Mouse (Mus musculus) E14TG2a.4 (cell line): Measurements from ENCODE around the gene Scnn1b.

Source experiments
- H3K27me3 ChIP-seq: 2 replicates; pipeline ENCODE4 v1.6.1; 2014; ENCODE audit warnings: low read length, control low read depth; ENCODE audit not compliant: insufficient read depth
- H3K36me3 ChIP-seq: 2 replicates; pipeline ENCODE4 v1.6.1; 2014; ENCODE audit warnings: low read length, control low read depth; ENCODE audit not compliant: insufficient read depth
- H3K4me1 ChIP-seq: replicated peaks from 2 replicates; pipeline ENCODE4 v1.6.1; 2014; ENCODE audit warnings: low read depth, low read length, control low read depth
- H3K4me3 ChIP-seq: replicated peaks from 2 replicates; pipeline ENCODE4 v1.5.1; 2014; ENCODE audit warnings: mild to moderate bottlenecking, low read length
- H3K9me3 ChIP-seq: 2 replicates; pipeline ENCODE4 v1.6.1; 2014; ENCODE audit warnings: low read length, control low read depth
- CTCF ChIP-seq: conservative IDR thresholded peaks from 2 replicates; pipeline ENCODE4 v1.5.1; 2014; ENCODE audit warnings: low read length
- NANOG ChIP-seq: IDR thresholded peaks from 2 replicates; pipeline ENCODE4 v1.6.1; 2014; ENCODE audit warnings: borderline replicate concordance, low read length, mixed read lengths
- POU5F1 ChIP-seq: IDR thresholded peaks from 2 replicates; pipeline ENCODE4 v1.6.1; 2014; ENCODE audit warnings: low read length, borderline replicate concordance

Gene Scnn1b

GRCm38 (mm10) chr7:121848537-121849168 lies 16.2 kb upstream of the Scnn1b start:
- TF ChIP-seq CTCF (no peak), NANOG (no peak), POU5F1 (no peak)
- peaks cover 12% of the 10 kb centered on the region for H3K9me3 ChIP-seq
- H3K27me3 ChIP-seq, result no peaks in the 10 kb centered on the region
- H3K4me3 ChIP-seq, result no peak overlapping the region
- H3K36me3 ChIP-seq, result no peaks in the 10 kb centered on the region
- H3K4me1 ChIP-seq, result no peaks in the 10 kb centered on the region

GRCm38 (mm10) chr7:121857177-121857884 lies 7.5 kb upstream of the Scnn1b start:
- no peak for TF ChIP-seq NANOG
- TF ChIP-seq CTCF, result no peak
- TF ChIP-seq POU5F1, result no peak
- H3K27me3 ChIP-seq, result no peaks in the 10 kb centered on the region
- no peak overlapping the region for H3K4me3 ChIP-seq
- H3K9me3 ChIP-seq, result peaks cover 17% of the 10 kb centered on the region
- no peaks in the 10 kb centered on the region for H3K36me3 ChIP-seq
- H3K4me1 ChIP-seq, result no peaks in the 10 kb centered on the region

- Histone ChIP-seq H3K9me3 (peaks cover 17% of the 10 kb centered on the region), H3K27me3 (peaks cover 7% of the 10 kb centered on the region), H3K4me3 (no peak overlapping the region), H3K36me3 (no peaks in the 10 kb centered on the region), H3K4me1 (no peaks in the 10 kb centered on the region)
- no peak for TF ChIP-seq NANOG
- peak; percentile 42 for TF ChIP-seq CTCF
- no peak for TF ChIP-seq POU5F1
Observed at GRCm38 (mm10) chr7:121858939-121859338, 5.9 kb upstream of the Scnn1b start.

GRCm38 (mm10) chr7:121871631-121872030 lies 6.8 kb downstream of the Scnn1b start:
- peaks cover 29% of the 10 kb centered on the region for H3K4me1 ChIP-seq
- H3K4me3 ChIP-seq, result no peak overlapping the region
- no peak for TF ChIP-seq POU5F1
- no peak for TF ChIP-seq CTCF
- no peak for TF ChIP-seq NANOG
- H3K9me3 ChIP-seq, result no peaks in the 10 kb centered on the region
- H3K36me3 ChIP-seq, result no peaks in the 10 kb centered on the region
- peaks cover 25% of the 10 kb centered on the region for H3K27me3 ChIP-seq

- Histone ChIP-seq H3K27me3 (peaks cover 13% of the 10 kb centered on the region; the same call in 1 of the 2 replicates), H3K36me3 (no peaks in the 10 kb centered on the region), H3K4me3 (no peak overlapping the region), H3K4me1 (peaks cover 29% of the 10 kb centered on the region), H3K9me3 (no peaks in the 10 kb centered on the region)
- TF ChIP-seq CTCF, result no peak
- TF ChIP-seq POU5F1, result no peak
- no peak for TF ChIP-seq NANOG
Observed at GRCm38 (mm10) chr7:121873998-121874397, 9.2 kb downstream of the Scnn1b start.

- Histone ChIP-seq H3K36me3 (no peaks in the 10 kb centered on the region), H3K9me3 (no peaks in the 10 kb centered on the region), H3K4me3 (no peak overlapping the region), H3K4me1 (peaks cover 28% of the 10 kb centered on the region), H3K27me3 (peaks cover 13% of the 10 kb centered on the region; the same call in 1 of the 2 replicates)
- no peak for TF ChIP-seq CTCF
- TF ChIP-seq POU5F1, result no peak
- no peak for TF ChIP-seq NANOG
Observed at GRCm38 (mm10) chr7:121874784-121875183, 9.9 kb downstream of the Scnn1b start.

- Histone ChIP-seq H3K9me3 (no peaks in the 10 kb centered on the region), H3K36me3 (no peaks in the 10 kb centered on the region), H3K4me3 (no peak overlapping the region), H3K27me3 (peaks cover 2% of the 10 kb centered on the region; the same call in 1 of the 2 replicates), H3K4me1 (no peaks in the 10 kb centered on the region)
- no peak for TF ChIP-seq CTCF
- TF ChIP-seq POU5F1, result no peak
- no peak for TF ChIP-seq NANOG
Observed at GRCm38 (mm10) chr7:121880246-121880645, 15.4 kb downstream of the Scnn1b start.

- Histone ChIP-seq H3K36me3 (no peaks in the 10 kb centered on the region), H3K4me1 (no peaks in the 10 kb centered on the region), H3K9me3 (no peaks in the 10 kb centered on the region), H3K4me3 (no peak overlapping the region), H3K27me3 (no peaks in the 10 kb centered on the region)
- TF ChIP-seq CTCF (no peak), NANOG (no peak), POU5F1 (no peak)
Observed at GRCm38 (mm10) chr7:121890636-121891360, 26.0 kb downstream of the Scnn1b start.
